Mouse (Mus musculus) CH12F3 (cell line): Measurements from ENCODE around the gene Vmp1.

Experiments
- in situ Hi-C: fragments of 300-500 bp; cut with MboI; formaldehyde crosslinking; loops from 2 replicates; pipeline ENCODE4 v1.14.3; 2020; ENCODE audit warnings: low sequenced_read_pairs

Vmp1 gene

GRCm38 (mm10) chr11:86683395-86684125 is at the start of gene Vmp1, which contains the start of gene Ptrh2:
Gene Vmp1 (minus strand): TSS chr11:86683836.
Gene Ptrh2 (plus strand): TSS chr11:86683985.
- in situ Hi-C loops: no loop called here

GRCm38 (mm10) chr11:86731443-86731842 is 47.8 kb upstream of the Vmp1 start:
- in situ Hi-C loops: no loop called here

- in situ Hi-C loops: no loop called here
Observed at GRCm38 (mm10) chr11:86725607-86726006, 42.0 kb upstream of the Vmp1 start.

- in situ Hi-C loops: no loop called here
Observed at GRCm38 (mm10) chr11:86724982-86725381, 41.3 kb upstream of the Vmp1 start.

GRCm38 (mm10) chr11:86724004-86724403 is 40.4 kb upstream of the Vmp1 start:
- in situ Hi-C loops: no loop called here

- in situ Hi-C loops: no loop called here
Observed at GRCm38 (mm10) chr11:86719390-86719789, 35.8 kb upstream of the Vmp1 start.

- in situ Hi-C loops: no loop called here
Observed at GRCm38 (mm10) chr11:86718369-86718768, 34.7 kb upstream of the Vmp1 start.

- in situ Hi-C loops: no loop called here
Observed at GRCm38 (mm10) chr11:86717306-86718065, 33.9 kb upstream of the Vmp1 start.

GRCm38 (mm10) chr11:86714606-86715005 is 31.0 kb upstream of the Vmp1 start:
- in situ Hi-C loops: no loop called here

GRCm38 (mm10) chr11:86701151-86701550 is 17.5 kb upstream of the Vmp1 start:
- in situ Hi-C loops: no loop called here

GRCm38 (mm10) chr11:86695461-86695860 is 11.8 kb upstream of the Vmp1 start:
- in situ Hi-C loops: no loop called here

- in situ Hi-C loops: no loop called here
Observed at GRCm38 (mm10) chr11:86692546-86692945, 8.9 kb upstream of the Vmp1 start.

- in situ Hi-C loops: no loop called here
Observed at GRCm38 (mm10) chr11:86691956-86692355, 8.3 kb upstream of the Vmp1 start.

GRCm38 (mm10) chr11:86691482-86691881 is 7.8 kb upstream of the Vmp1 start:
- in situ Hi-C loops: no loop called here

GRCm38 (mm10) chr11:86690383-86690782 is 6.7 kb upstream of the Vmp1 start:
- in situ Hi-C loops: no loop called here

GRCm38 (mm10) chr11:86685366-86685765 is 1.7 kb upstream of the Vmp1 start:
- in situ Hi-C loops: no loop called here

GRCm38 (mm10) chr11:86684126-86685012 is 733 bp upstream of the Vmp1 start:
- in situ Hi-C loops: no loop called here

GRCm38 (mm10) chr11:86682861-86683260 is 775 bp downstream of the Vmp1 start:
- in situ Hi-C loops: no loop called here

GRCm38 (mm10) chr11:86681423-86681822 is 2.2 kb downstream of the Vmp1 start:
- in situ Hi-C loops: no loop called here

- in situ Hi-C loops: no loop called here
Observed at GRCm38 (mm10) chr11:86680729-86681128, 2.9 kb downstream of the Vmp1 start.

GRCm38 (mm10) chr11:86678957-86679356 is 4.7 kb downstream of the Vmp1 start:
- in situ Hi-C loops: no loop called here
